ENCODE assay signal across 9 mouse cellular contexts in the genomic region with DNA sequence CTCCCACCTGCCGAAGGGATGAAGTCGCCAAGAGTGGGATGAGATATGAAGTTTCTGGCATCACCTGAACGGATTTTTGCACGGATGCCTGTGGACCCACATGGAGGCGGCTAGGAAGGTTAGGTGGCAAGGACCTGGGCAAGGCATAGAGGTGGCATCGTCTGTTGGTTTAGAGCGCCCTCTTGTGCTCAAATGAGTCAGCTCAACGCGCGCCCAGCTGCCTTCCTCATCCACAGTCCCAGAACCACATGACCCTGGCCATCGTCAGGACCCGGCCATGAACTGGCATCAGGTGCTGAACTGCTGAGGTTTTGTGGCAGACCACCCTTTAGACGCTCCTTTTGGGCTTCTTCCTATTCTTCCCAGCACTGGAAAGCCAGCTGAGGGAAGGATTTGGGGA. TPM values are rescaled to one million over a fixed set of nuclear protein-coding genes. Genes with fewer than 3 reads are reported as not detected.
DNase-seq lines count a peak whose midpoint lies in the region; ATAC-seq and TF ChIP-seq lines count a peak whose summit lies in the region.
"Had no signal": no experiment of that assay in that cellular context is flagged by ENCODE, and none has a peak within 500 bp of the region (broad histone marks: within the 10 kb centered on the region; RNA-seq: fewer than 3 reads in every experiment).

No protein-coding gene starts in this region.

- peak; percentile 88 for TF ChIP-seq CTCF in layer of hippocampus, adult 2 months (conservative IDR thresholded peaks at IDR 0.05)

- no peaks in the 10 kb centered on the region for H3K36me3 ChIP-seq in ES-E14 (ENCODE audit: control insufficient read depth, insufficient read depth, low read length, poor library complexity, severe bottlenecking)
- H3K36me3 ChIP-seq in embryonic facial prominence, embryonic 15.5 days: no peaks in the 10 kb centered on the region

- H3K4me1 ChIP-seq in ES-E14 (ENCODE audit: control insufficient read depth in 2 of 2, insufficient read depth in 2 of 2, low read length in 2 of 2, poor library complexity in 1 of 2): peaks cover 0 to 2% of the 10 kb centered on the region in 2 experiments; a peak in 1 of 4 replicates
- H3K4me1 ChIP-seq in embryonic facial prominence, embryonic 15.5 days: peaks cover 13% of the 10 kb centered on the region

- H3K9me3 ChIP-seq in ES-E14 (ENCODE audit: control insufficient read depth, insufficient read depth, low read depth, low read length): no peaks in the 10 kb centered on the region
- H3K9me3 ChIP-seq in embryonic facial prominence, embryonic 15.5 days (replicated peaks): no peaks in the 10 kb centered on the region

- peak; percentile 61; the same call in 1 of the 2 replicates for ATAC-seq in embryonic facial prominence, embryonic 15.5 days (ENCODE audit: insufficient number of reproducible peaks, low FRiP score, low TSS enrichment, low read depth)

- H3K27ac ChIP-seq in ES-E14 (ENCODE audit: insufficient read depth, low read depth, low read length, poor library complexity, severe bottlenecking): no peak overlapping the region
- no peak overlapping the region for H3K27ac ChIP-seq in embryonic facial prominence, embryonic 15.5 days (replicated peaks)
- peak overlapping the region; percentile 77; the same call in 1 of the 2 replicates for H3K27ac ChIP-seq in layer of hippocampus, adult 2 months

- in situ Hi-C loops in ES-E14 (cut with MboI; ENCODE audit: low sequenced_read_pairs in 2 of 2, unreplicated experiment in 2 of 2): loop anchor here (5.0 to 10.0 kb wide), 2 partner anchors 48 to 50 kb away; no protein-coding TSS in a partner anchor

- peaks cover 81% of the 10 kb centered on the region for H3K27me3 ChIP-seq in embryonic facial prominence, embryonic 15.5 days

- no peak overlapping the region for H3K4me2 ChIP-seq in embryonic facial prominence, embryonic 15.5 days (replicated peaks)

- WGBS in embryonic facial prominence, embryonic 15.5 days: under 1% methylated on average over 13 of the region's 13 CpGs

- H3K4me3 ChIP-seq in ES-E14 (ENCODE audit: insufficient read depth in 1 of 2, low read depth in 1 of 2, low read length in 2 of 2, poor library complexity in 1 of 2, severe bottlenecking in 1 of 2): no peak overlapping the region
- H3K4me3 ChIP-seq in embryonic facial prominence, embryonic 15.5 days (replicated peaks): no peak overlapping the region
- no peak overlapping the region for H3K4me3 ChIP-seq in layer of hippocampus, adult 2 months

- no peak for DNase-seq in ES-E14 (ENCODE audit: low read depth, low spot score)
- DNase-seq in adrenal gland, postnatal 4 days (ENCODE audit: low spot score in 2 of 2): peak; percentile 49 to 50
- DNase-seq in heart, postnatal 36 days: peak; percentile 74 to 79
- DNase-seq in layer of hippocampus, adult 2 months (ENCODE audit: low spot score in 2 of 2): peak; percentile 79 to 87
- DNase-seq in lung, postnatal 10 days: peak; percentile 82
- peak; percentile 78 for DNase-seq in retina, postnatal 7 days (ENCODE audit: low read depth, low spot score)
- DNase-seq in urinary bladder, postnatal 36 days (ENCODE audit: low spot score in 2 of 2): peak; percentile 46 to 69

- no peak overlapping the region for H3K9ac ChIP-seq in ES-E14 (ENCODE audit: insufficient read depth, low read depth, low read length, poor library complexity, severe bottlenecking)
- H3K9ac ChIP-seq in embryonic facial prominence, embryonic 15.5 days: no peak overlapping the region

- intact Hi-C loops in heart, postnatal 36 days (cut with DNase I): loop anchor here (1.0 to 5.0 kb wide), 4 partner anchors 50 to 235 kb away; no protein-coding TSS in a partner anchor

TF ChIP-seq in ES-E14, 5 proteins besides CTCF, POLR2A, EP300 and RAD21:
- no peak for TF ChIP-seq MAFK (IDR thresholded peaks at IDR 0.05; ENCODE audit: insufficient read depth, low read depth, low read length)
- peak; percentile 66; the same call in 1 of the 2 replicates for TF ChIP-seq ZC3H11A (IDR thresholded peaks at IDR 0.05; ENCODE audit: borderline replicate concordance, low read depth, low read length)
- TF ChIP-seq CHD2 (IDR thresholded peaks at IDR 0.05; ENCODE audit: low read depth, low read length): no peak
- no peak for TF ChIP-seq HCFC1 (IDR thresholded peaks at IDR 0.05; ENCODE audit: borderline replicate concordance, insufficient read depth, low read length)
- TF ChIP-seq ZNF384 (IDR thresholded peaks at IDR 0.05; ENCODE audit: low read depth, low read length): no peak

RNA-seq across cellular contexts. Expression of a gene that starts 12.0 kb away (rescaled TPM):
- 3.4 and 4.6 TPM in 2 replicates for total RNA-seq in ES-E14 (2012; rRNA removed)
- 1 to 10 TPM; 2.2 to 3.8 TPM for total RNA-seq in adrenal gland, postnatal 4 days (2021)
- polyA plus RNA-seq in embryonic facial prominence, embryonic 15.5 days (2015; fragmentation: Nextera tagmentation; extraction: Ambion mirVana): 15.8 and 20.1 TPM in 2 replicates
- total RNA-seq in heart, postnatal 36 days (2021): not detected
- not detected for total RNA-seq in layer of hippocampus, adult 2 months (2021)
- total RNA-seq: left cerebral cortex, adult 8-10 months had no signal

RNA-seq across cellular contexts. Expression of a gene that starts 44.5 kb away (rescaled TPM):
- 2.4 and 2.9 TPM in 2 replicates for total RNA-seq in ES-E14 (2012; rRNA removed)
- 1 to 10 TPM in 1 of 2 experiments, under 1 TPM in 1; 0.65 to 1.4 TPM for total RNA-seq in adrenal gland, postnatal 4 days (2021)
- polyA plus RNA-seq in embryonic facial prominence, embryonic 15.5 days (2015; fragmentation: Nextera tagmentation; extraction: Ambion mirVana): 0.60 and 2.2 TPM in 2 replicates
- under 1 TPM; 0.33 to 0.43 TPM for total RNA-seq in heart, postnatal 36 days (2021)
- under 1 TPM in 1 of 2 experiments, not detected in 1; 0.59 TPM for total RNA-seq in layer of hippocampus, adult 2 months (2021)

RNA-seq across cellular contexts. Expression of a gene that starts 54.3 kb away (rescaled TPM):
- 8.4 and 16.7 TPM in 2 replicates for total RNA-seq in ES-E14 (2012; rRNA removed)
- 10 to 100 TPM in 1 of 2 experiments, 1 to 10 TPM in 1; 8.0 to 11.0 TPM for total RNA-seq in adrenal gland, postnatal 4 days (2021)
- 14.3 and 16.3 TPM in 2 replicates for polyA plus RNA-seq in embryonic facial prominence, embryonic 15.5 days (2015; fragmentation: Nextera tagmentation; extraction: Ambion mirVana)
- total RNA-seq in heart, postnatal 36 days (2021): 1 to 10 TPM; 5.2 to 6.8 TPM
- 1 to 10 TPM; 3.0 to 5.2 TPM for total RNA-seq in layer of hippocampus, adult 2 months (2021)

RNA-seq across cellular contexts. Expression of a gene that starts 54.4 kb away (rescaled TPM):
- total RNA-seq in ES-E14 (2012; rRNA removed): 793 and 920 TPM in 2 replicates
- 100 to 1,000 TPM; 272 to 299 TPM for total RNA-seq in adrenal gland, postnatal 4 days (2021)
- 443 TPM in 2 replicates for polyA plus RNA-seq in embryonic facial prominence, embryonic 15.5 days (2015; fragmentation: Nextera tagmentation; extraction: Ambion mirVana)
- total RNA-seq in heart, postnatal 36 days (2021): 100 to 1,000 TPM; 164 to 174 TPM
- total RNA-seq in layer of hippocampus, adult 2 months (2021): 100 to 1,000 TPM; 171 to 193 TPM
